Comparison of ENCODE assay signal across 37 mouse cellular contexts in the genomic region with DNA sequence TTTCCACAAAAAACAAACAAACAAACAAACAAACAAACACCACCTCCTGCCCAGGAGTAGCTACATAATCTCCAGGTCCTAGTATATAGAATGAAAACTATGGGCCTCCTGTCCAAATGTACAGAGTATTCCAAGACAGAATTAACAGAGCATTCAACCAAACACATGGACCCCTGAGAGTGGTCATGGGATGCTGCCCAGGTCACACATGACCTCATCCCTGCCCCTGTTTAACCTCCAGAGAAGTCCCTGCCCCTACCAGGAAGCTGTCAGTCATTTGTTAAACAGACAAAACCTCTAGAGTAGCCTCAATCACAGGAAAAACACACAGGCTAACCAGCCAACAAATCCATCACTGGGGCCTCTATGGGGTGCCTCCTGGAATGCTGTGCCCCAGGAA. TPM values are rescaled to one million over a fixed set of nuclear protein-coding genes. Genes with fewer than 3 reads are reported as not detected.
"Had no signal": no experiment of that assay in that cellular context is flagged by ENCODE, and none has a peak within 500 bp of the region (broad histone marks: within the 10 kb centered on the region; RNA-seq: fewer than 3 reads in every experiment).

No protein-coding gene starts in this region.

- H3K27me3 ChIP-seq: limb, embryonic 12.5 days; limb, embryonic 13.5 days; limb, embryonic 15.5 days; liver, embryonic 12.5 days; liver, embryonic 13.5 days; liver, embryonic 15.5 days; lung, embryonic 15.5 days; megakaryocyte, embryonic 14.5 days; midbrain, embryonic 12.5 days; midbrain, embryonic 13.5 days; midbrain, embryonic 15.5 days had no signal

- H3K9me3 ChIP-seq: limb, embryonic 10.5 days; limb, embryonic 12.5 days; limb, embryonic 13.5 days; limb, embryonic 15.5 days; liver, embryonic 12.5 days; liver, embryonic 13.5 days; liver, embryonic 15.5 days; lung, embryonic 15.5 days; megakaryocyte, embryonic 14.5 days; midbrain, embryonic 10.5 days; midbrain, embryonic 12.5 days; midbrain, embryonic 13.5 days; midbrain, embryonic 15.5 days had no signal

- H3K4me1 ChIP-seq: limb, embryonic 10.5 days; limb, embryonic 12.5 days; limb, embryonic 13.5 days; limb, embryonic 15.5 days; liver, embryonic 12.5 days; liver, embryonic 13.5 days; liver, embryonic 15.5 days; lung, embryonic 15.5 days; megakaryocyte, embryonic 14.5 days; midbrain, embryonic 10.5 days; midbrain, embryonic 12.5 days; midbrain, embryonic 13.5 days; midbrain, embryonic 15.5 days had no signal

- ATAC-seq: liver, embryonic 12.5 days; liver, postnatal 0 days; lung, postnatal 0 days; midbrain, embryonic 13.5 days; midbrain, embryonic 15.5 days; midbrain, embryonic 16.5 days had no signal

- H3K4me3 ChIP-seq: limb, embryonic 10.5 days; limb, embryonic 12.5 days; limb, embryonic 13.5 days; limb, embryonic 15.5 days; liver, embryonic 12.5 days; liver, embryonic 13.5 days; liver, embryonic 15.5 days; lung, embryonic 15.5 days; megakaryocyte, embryonic 14.5 days; midbrain, embryonic 10.5 days; midbrain, embryonic 12.5 days; midbrain, embryonic 13.5 days; midbrain, embryonic 15.5 days; myocyte had no signal

- H3K27ac ChIP-seq: limb, embryonic 10.5 days; limb, embryonic 12.5 days; limb, embryonic 13.5 days; limb, embryonic 15.5 days; liver, embryonic 12.5 days; liver, embryonic 13.5 days; liver, embryonic 14.5 days; liver, embryonic 15.5 days; lung, embryonic 15.5 days; macrophage; midbrain, embryonic 10.5 days; midbrain, embryonic 12.5 days; midbrain, embryonic 13.5 days; midbrain, embryonic 15.5 days had no signal

- DNase-seq: left cerebral cortex, postnatal 4 days; liver; liver, embryonic 13.5 days; liver, postnatal 0 days; lung, adult 18-20 months; lung, adult 2 months; lung, embryonic 14.5 days; lung, postnatal 10 days; lung, postnatal 14 days; lung, postnatal 36 days; lung, postnatal 4 days; midbrain, embryonic 14.5 days had no signal

- H3K4me2 ChIP-seq: limb, embryonic 12.5 days; limb, embryonic 13.5 days; limb, embryonic 15.5 days; liver, embryonic 11.5 days; liver, embryonic 12.5 days; liver, embryonic 13.5 days; liver, embryonic 15.5 days; lung, embryonic 14.5 days; lung, embryonic 15.5 days; midbrain, embryonic 11.5 days; midbrain, embryonic 12.5 days; midbrain, embryonic 13.5 days; midbrain, embryonic 15.5 days had no signal

- H3K36me3 ChIP-seq: limb, embryonic 10.5 days; limb, embryonic 12.5 days; limb, embryonic 13.5 days; limb, embryonic 15.5 days; liver, embryonic 12.5 days; liver, embryonic 13.5 days; liver, embryonic 15.5 days; lung, embryonic 15.5 days; midbrain, embryonic 10.5 days; midbrain, embryonic 12.5 days; midbrain, embryonic 13.5 days; midbrain, embryonic 15.5 days had no signal

- H3K9ac ChIP-seq: limb, embryonic 12.5 days; limb, embryonic 13.5 days; limb, embryonic 15.5 days; liver, embryonic 12.5 days; liver, embryonic 13.5 days; liver, embryonic 14.5 days; liver, embryonic 15.5 days; liver, postnatal 0 days; lung, embryonic 14.5 days; lung, embryonic 15.5 days; midbrain, embryonic 12.5 days; midbrain, embryonic 13.5 days; midbrain, embryonic 15.5 days had no signal

RNA-seq across cellular contexts. Expression of gene Gm14085, which starts 8.2 kb away (rescaled TPM):
- polyA plus RNA-seq: limb, embryonic 10.5 days; limb, embryonic 11.5 days; limb, embryonic 12.5 days; limb, embryonic 13.5 days; limb, embryonic 14.5 days; limb, embryonic 15.5 days; liver, adult 2 months; liver, embryonic 11.5 days; liver, embryonic 12.5 days; liver, embryonic 13.5 days; liver, embryonic 14.5 days; lung, embryonic 14.5 days; lung, embryonic 15.5 days; lung, embryonic 16.5 days; lung, postnatal 0 days; midbrain, embryonic 10.5 days; midbrain, embryonic 11.5 days; midbrain, embryonic 12.5 days; midbrain, embryonic 13.5 days; midbrain, embryonic 14.5 days; midbrain, embryonic 15.5 days; midbrain, postnatal 0 days; myocyte; neural tube, embryonic 11.5 days had no signal

RNA-seq across cellular contexts. Expression of gene Slc28a2, which starts 50.3 kb away (rescaled TPM):
- polyA plus RNA-seq: limb, embryonic 11.5 days; limb, embryonic 12.5 days; midbrain, embryonic 10.5 days; midbrain, embryonic 11.5 days; midbrain, embryonic 12.5 days; midbrain, embryonic 13.5 days; midbrain, embryonic 14.5 days; midbrain, embryonic 15.5 days; midbrain, embryonic 16.5 days; myocyte had no signal
